Mouse (Mus musculus): ENCODE measurements around the gene Gtf2h1. TPM values are rescaled to one million over a fixed set of nuclear protein-coding genes. Genes with fewer than 3 reads are reported as not detected.

Gene Gtf2h1
- total RNA-seq, 2 experiments from 2014 or later, result 22.6 to 22.7 TPM

DNA sequence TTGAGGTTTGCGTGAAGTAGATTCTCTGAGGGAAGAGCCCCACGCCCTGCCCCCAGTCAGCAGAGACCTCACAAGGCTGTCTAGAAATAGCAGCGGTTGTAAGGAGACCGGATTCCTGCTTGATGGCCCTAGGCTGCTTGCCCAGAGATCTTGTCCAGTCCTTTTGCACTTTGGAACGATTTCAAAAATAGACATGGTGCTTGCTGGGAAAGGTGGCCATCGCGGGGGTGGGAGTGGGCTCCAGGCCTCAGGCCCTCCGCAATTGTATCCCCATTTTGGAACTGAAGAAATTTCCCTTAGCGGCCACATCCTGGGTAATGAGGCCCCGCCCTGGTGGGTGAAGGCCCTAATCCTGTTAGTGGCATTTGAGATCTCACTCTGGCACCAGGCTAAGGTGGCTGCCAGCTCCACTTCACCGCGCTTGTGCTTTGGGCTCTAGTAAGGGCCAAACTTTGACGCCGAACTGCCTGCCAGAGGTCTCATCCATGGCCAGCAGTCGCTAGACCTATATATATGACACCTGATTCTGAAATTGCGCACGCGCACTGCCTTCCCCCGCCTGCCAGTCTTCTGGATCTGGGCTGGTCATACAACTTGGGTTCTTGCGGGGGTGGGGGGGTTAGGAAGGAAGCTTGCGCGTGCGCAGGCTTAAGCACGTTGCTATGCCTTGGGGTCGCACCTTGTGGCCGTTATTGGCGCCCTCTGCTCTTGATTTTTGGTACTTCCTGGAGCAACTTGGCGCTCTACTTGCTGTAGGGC lies 50.8 kb downstream of the Gtf2h1 start:
- peak; percentile 78 to 82 for DNase-seq
- intact Hi-C loops (cut with DNase I), result loop anchor here (5.0 kb wide), 1 partner anchor 49 kb away; the partner anchor contains the start of genes Gtf2h1 and Hps5

DNA sequence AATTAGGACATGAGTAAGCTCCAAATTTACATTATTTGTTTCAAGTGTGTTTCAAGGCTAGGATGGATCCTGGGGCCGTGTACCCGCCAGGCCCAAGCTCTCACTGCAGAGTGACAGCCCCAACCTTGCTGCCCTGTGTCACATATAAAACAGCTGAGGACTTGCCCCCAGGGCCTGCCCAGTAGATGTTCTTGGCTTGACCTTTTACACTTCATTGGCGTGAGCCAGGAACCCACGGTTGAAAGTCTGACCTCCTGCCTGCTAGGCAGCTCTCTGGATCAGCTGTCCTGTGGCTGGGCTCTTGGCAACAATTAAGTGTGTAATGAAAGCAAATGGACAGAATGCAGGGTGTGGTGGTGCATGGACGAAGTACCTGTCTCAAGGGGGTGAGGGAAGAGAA lies 53.4 kb downstream of the Gtf2h1 start:
- DNase-seq, result no peak
- intact Hi-C loops (cut with DNase I), result loop anchor here (5.0 kb wide), 1 partner anchor 52 kb away; the partner anchor contains the start of genes Gtf2h1 and Hps5

DNA sequence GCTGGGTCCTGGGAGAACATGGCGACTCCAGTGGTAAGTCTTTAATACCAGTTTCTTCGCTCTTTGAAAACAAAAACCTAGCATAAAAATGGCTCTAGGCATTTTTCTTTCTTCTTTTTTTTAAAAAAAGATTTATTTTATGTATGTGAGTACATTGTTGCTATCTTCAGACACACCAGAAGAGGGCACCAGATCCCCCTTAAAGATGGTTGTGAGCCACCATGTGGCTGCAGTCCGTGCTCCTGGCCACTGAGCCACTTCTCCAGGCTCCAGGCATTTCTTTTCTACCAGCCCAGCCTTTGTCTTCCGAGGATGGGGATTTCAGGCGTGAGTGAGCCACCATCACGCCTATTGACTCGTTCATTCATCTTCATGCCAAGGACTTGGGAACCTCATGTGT lies 55.1 kb downstream of the Gtf2h1 start:
- DNase-seq, result no peak
- intact Hi-C loops (cut with DNase I), result no loop called here

DNA sequence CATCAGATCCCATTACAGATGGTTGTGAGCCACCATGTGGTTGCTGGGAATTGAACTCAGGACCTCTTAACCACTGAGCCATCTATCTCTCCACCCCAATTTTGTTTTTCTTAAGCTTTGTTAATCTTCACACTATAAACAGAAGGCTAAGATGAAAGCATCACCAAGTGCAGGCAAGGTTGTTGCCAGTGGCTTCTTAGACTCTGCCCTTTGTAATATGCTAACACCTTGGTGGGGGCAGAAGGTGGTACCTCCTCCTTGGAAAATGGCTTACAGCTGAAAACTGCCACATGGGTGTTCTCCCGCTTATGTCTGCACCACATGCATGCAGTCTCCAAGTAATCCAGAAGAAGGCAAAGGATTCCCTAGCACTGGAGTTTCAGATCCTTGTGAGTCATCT lies 56.8 kb downstream of the Gtf2h1 start:
- no peak for DNase-seq
- intact Hi-C loops (cut with DNase I), result no loop called here

DNA sequence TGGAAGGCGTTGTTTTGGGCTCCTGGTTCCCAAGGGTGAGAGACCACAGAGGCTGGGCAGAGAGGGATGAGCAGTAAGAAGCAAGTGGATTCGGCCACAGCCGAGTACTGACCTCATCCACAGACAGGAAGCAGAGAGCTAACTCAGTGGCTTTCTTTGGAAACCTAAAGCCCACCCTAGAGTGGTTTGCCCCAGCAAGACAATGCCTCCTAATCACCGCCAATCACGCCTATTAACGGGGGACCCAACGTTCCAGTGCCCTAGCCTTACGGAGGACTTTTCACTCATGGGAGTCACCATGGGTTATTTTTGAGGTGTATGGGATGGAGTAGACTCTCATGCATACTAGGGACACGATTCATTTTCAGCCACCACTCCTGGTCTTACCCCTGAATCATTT lies 57.5 kb downstream of the Gtf2h1 start:
- intact Hi-C loops (cut with DNase I), result no loop called here
- DNase-seq, result no peak

- intact Hi-C loops (cut with DNase I), result no loop called here
- DNase-seq, result no peak
Observed at GRCm38 (mm10) chr7:46855866-46856560, 60.1 kb downstream of the Gtf2h1 start.

GRCm38 (mm10) chr7:46857436-46857835 lies 61.5 kb downstream of the Gtf2h1 start:
- intact Hi-C loops (cut with DNase I), result no loop called here
- DNase-seq, result no peak

DNA sequence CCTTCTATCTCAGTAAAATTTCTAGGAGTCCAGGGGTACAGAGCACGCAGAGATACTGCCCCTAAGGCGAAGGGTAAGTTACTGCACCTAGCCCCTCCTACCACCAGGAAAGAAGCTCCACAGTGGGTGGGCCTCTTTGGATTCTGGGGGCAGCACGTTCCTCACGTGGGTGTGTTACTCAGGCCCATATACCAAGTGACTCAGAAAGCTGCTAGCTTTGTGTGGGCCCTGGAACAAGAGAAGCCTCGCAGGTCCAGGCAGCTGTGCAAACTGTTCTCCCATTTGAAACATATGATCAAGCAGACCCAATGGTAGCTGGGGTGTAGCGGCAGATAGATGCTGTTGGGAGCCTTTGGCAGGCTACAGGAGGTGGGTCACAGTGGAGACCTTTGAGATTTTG lies 63.1 kb downstream of the Gtf2h1 start:
- intact Hi-C loops (cut with DNase I), result no loop called here
- DNase-seq, result no peak

- no peak for DNase-seq
- intact Hi-C loops (cut with DNase I), result no loop called here
Observed at GRCm38 (mm10) chr7:46860996-46861395, 65.1 kb downstream of the Gtf2h1 start, which contains the start of gene Ldhc. Gene Ldhc (plus strand): TSS chr7:46861203.

- intact Hi-C loops (cut with DNase I), result no loop called here
- no peak for DNase-seq
Observed at GRCm38 (mm10) chr7:46871988-46872387, 76.1 kb downstream of the Gtf2h1 start.

Other genes starting within 250 kb of the Gtf2h1 start
- gene Sergef, start 156.3 kb upstream of the Gtf2h1 start, total RNA-seq (2021), result 1 to 10 TPM; 5.6 to 6.5 TPM
- not detected for gene Tph1, start 123.6 kb upstream of the Gtf2h1 start, total RNA-seq (2021)
- gene Saal1, start 85.4 kb upstream of the Gtf2h1 start, total RNA-seq (2021), result 1 to 10 TPM; 5.0 to 5.9 TPM
- gene Saa3, start 80.4 kb upstream of the Gtf2h1 start, total RNA-seq (2021), result not detected
- gene Saa4, start 63.5 kb upstream of the Gtf2h1 start, total RNA-seq (2021), result not detected
- not detected for gene Saa1, start 53.1 kb upstream of the Gtf2h1 start, total RNA-seq (2021)
- gene Saa2, start 44.3 kb upstream of the Gtf2h1 start, total RNA-seq (2021), result not detected
- gene Hps5, start within 50 bp of the Gtf2h1 start, total RNA-seq (2021), result 10 to 100 TPM; 11.6 TPM
- gene Ldha, start 45.4 kb downstream of the Gtf2h1 start, total RNA-seq (2021), result 100 to 1,000 TPM; 889 to 902 TPM
- gene Ldhc, start 65.1 kb downstream of the Gtf2h1 start, total RNA-seq (2021), result not detected
- gene Tsg101, start 123.9 kb downstream of the Gtf2h1 start, total RNA-seq (2021), result 10 to 100 TPM; 78.8 to 80.3 TPM
- 10 to 100 TPM; 10.8 to 13.4 TPM for gene Uevld, start 162.4 kb downstream of the Gtf2h1 start, total RNA-seq (2021)
- not detected for gene Gm9999, start 187.5 kb downstream of the Gtf2h1 start, total RNA-seq (2021)
- 10 to 100 TPM; 12.5 to 13.8 TPM for gene Spty2d1, start 212.3 kb downstream of the Gtf2h1 start, total RNA-seq (2021)

All from heart, postnatal 10 days (tissue).